Comparison of ENCODE assay signal across 22 mouse cellular contexts in the genomic region with DNA sequence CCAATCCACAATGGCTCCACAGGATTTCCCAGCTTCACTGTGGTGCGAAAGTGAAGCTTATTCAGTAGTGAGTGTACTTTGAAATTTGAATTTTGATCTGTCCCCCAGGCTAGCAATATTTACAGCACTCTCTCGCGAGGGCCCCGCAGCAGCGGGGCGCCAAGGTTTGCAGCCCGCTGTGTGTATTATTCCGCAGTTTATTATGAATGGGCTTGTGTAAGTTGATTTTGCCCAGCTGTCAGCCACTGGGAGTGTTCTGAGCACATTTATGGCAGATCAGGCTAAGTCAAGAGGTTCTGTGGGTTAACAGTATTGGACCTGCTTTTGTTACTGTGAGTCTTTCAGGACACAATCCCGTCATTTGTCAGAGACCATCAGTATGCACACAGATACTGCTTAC. TPM values are rescaled to one million over a fixed set of nuclear protein-coding genes. Genes with fewer than 3 reads are reported as not detected.
A peak's percentile ranks its signal among the peaks of the same experiment; 100 is the strongest.
DNase-seq lines count a peak whose midpoint lies in the region; ATAC-seq lines count a peak whose summit lies in the region.
"Had no signal": no experiment of that assay in that cellular context is flagged by ENCODE, and none has a peak within 500 bp of the region (broad histone marks: within the 10 kb centered on the region; RNA-seq: fewer than 3 reads in every experiment).

No protein-coding gene starts in this region.

- H3K36me3 ChIP-seq in forebrain, embryonic 12.5 days (replicated peaks): no peaks in the 10 kb centered on the region
- no peaks in the 10 kb centered on the region for H3K36me3 ChIP-seq in forebrain, embryonic 13.5 days (ENCODE audit: poor library complexity, severe bottlenecking)
- no peaks in the 10 kb centered on the region for H3K36me3 ChIP-seq in lung, embryonic 15.5 days
- H3K36me3 ChIP-seq in midbrain, embryonic 14.5 days (ENCODE audit: control insufficient read depth, insufficient read depth, low read length): no peaks in the 10 kb centered on the region
- H3K36me3 ChIP-seq in midbrain, embryonic 16.5 days (ENCODE audit: control insufficient read depth, insufficient read depth, low read length): no peaks in the 10 kb centered on the region
- H3K36me3 ChIP-seq: embryonic facial prominence, embryonic 10.5 days; forebrain, embryonic 15.5 days; G1E; heart, embryonic 10.5 days; hindbrain, embryonic 12.5 days had no signal

- no peak overlapping the region for H3K4me3 ChIP-seq in forebrain, embryonic 12.5 days (replicated peaks)
- no peak overlapping the region for H3K4me3 ChIP-seq in forebrain, embryonic 13.5 days
- H3K4me3 ChIP-seq in lung, embryonic 15.5 days: no peak overlapping the region
- no peak overlapping the region for H3K4me3 ChIP-seq in midbrain, embryonic 14.5 days (replicated peaks; ENCODE audit: low read depth, low read length)
- H3K4me3 ChIP-seq in midbrain, embryonic 16.5 days (ENCODE audit: low read depth, low read length): no peak overlapping the region
- H3K4me3 ChIP-seq: embryonic facial prominence, embryonic 10.5 days; forebrain, embryonic 15.5 days; heart, embryonic 10.5 days; hindbrain, embryonic 12.5 days had no signal

- WGBS in forebrain, embryonic 12.5 days: 72% methylated on average over 9 of the region's 9 CpGs
- WGBS in forebrain, embryonic 13.5 days: 76% methylated on average over 9 of the region's 9 CpGs
- WGBS in lung, embryonic 15.5 days: 37% methylated on average over 9 of the region's 9 CpGs
- 54% methylated on average over 9 of the region's 9 CpGs for WGBS in midbrain, embryonic 14.5 days
- 51% methylated on average over 9 of the region's 9 CpGs for WGBS in midbrain, embryonic 16.5 days

- no peak for ATAC-seq in forebrain, embryonic 12.5 days (ENCODE audit: low FRiP score)
- no peak for ATAC-seq in forebrain, embryonic 13.5 days
- peak; percentile 63; the same call in 1 of the 2 replicates for ATAC-seq in lung, embryonic 15.5 days (ENCODE audit: borderline replicate concordance, extremely low read depth, low FRiP score, low TSS enrichment)
- ATAC-seq in midbrain, embryonic 14.5 days (ENCODE audit: low FRiP score, low TSS enrichment): no peak
- ATAC-seq in midbrain, embryonic 16.5 days: no peak
- ATAC-seq: CD4-positive, CD25-positive, alpha-beta regulatory T cell, adult 4 months; forebrain, embryonic 15.5 days; hindbrain, embryonic 16.5 days had no signal

- 0 out of 2 replicates have a peak overlapping the region, but pooled peaks have one; percentile 25 for H3K27ac ChIP-seq in forebrain, embryonic 12.5 days
- no peak overlapping the region for H3K27ac ChIP-seq in forebrain, embryonic 13.5 days
- H3K27ac ChIP-seq in lung, embryonic 15.5 days: no peak overlapping the region
- H3K27ac ChIP-seq in midbrain, embryonic 14.5 days (replicated peaks; ENCODE audit: low read depth, low read length): no peak overlapping the region
- no peak overlapping the region for H3K27ac ChIP-seq in midbrain, embryonic 16.5 days (ENCODE audit: low read length)
- H3K27ac ChIP-seq: embryonic facial prominence, embryonic 10.5 days; forebrain, embryonic 15.5 days; heart, embryonic 10.5 days; hindbrain, embryonic 12.5 days had no signal

- H3K9ac ChIP-seq in forebrain, embryonic 12.5 days: no peak overlapping the region
- no peak overlapping the region for H3K9ac ChIP-seq in forebrain, embryonic 13.5 days
- no peak overlapping the region for H3K9ac ChIP-seq in lung, embryonic 15.5 days
- H3K9ac ChIP-seq in midbrain, embryonic 14.5 days (replicated peaks; ENCODE audit: low read length): no peak overlapping the region
- H3K9ac ChIP-seq in midbrain, embryonic 16.5 days (ENCODE audit: low read depth, low read length): no peak overlapping the region
- H3K9ac ChIP-seq: forebrain, embryonic 15.5 days; hindbrain, embryonic 12.5 days had no signal

- no peak for DNase-seq in lung, adult 18-20 months
- DNase-seq in midbrain, embryonic 14.5 days: peak; percentile 59
- DNase-seq in right cerebral cortex, postnatal 10 days (ENCODE audit: low spot score in 2 of 2): no peak
- DNase-seq: adrenal gland, adult 8-10 months; B cell, adult 2 months; cerebellum, adult 18-20 months; cerebellum, adult 9-11 months; gastrocnemius, postnatal 10 days; heart, adult 18-20 months; heart, postnatal 10 days; heart, postnatal 4 days had no signal

- H3K9me3 ChIP-seq in forebrain, embryonic 12.5 days: no peaks in the 10 kb centered on the region
- H3K9me3 ChIP-seq in forebrain, embryonic 13.5 days (replicated peaks): no peaks in the 10 kb centered on the region
- H3K9me3 ChIP-seq in lung, embryonic 15.5 days: no peaks in the 10 kb centered on the region
- no peaks in the 10 kb centered on the region for H3K9me3 ChIP-seq in midbrain, embryonic 14.5 days (ENCODE audit: control insufficient read depth, low read length)
- no peaks in the 10 kb centered on the region for H3K9me3 ChIP-seq in midbrain, embryonic 16.5 days (replicated peaks; ENCODE audit: control insufficient read depth, low read length, poor library complexity, severe bottlenecking)
- H3K9me3 ChIP-seq: embryonic facial prominence, embryonic 10.5 days; forebrain, embryonic 15.5 days; heart, embryonic 10.5 days; hindbrain, embryonic 12.5 days had no signal

- H3K27me3 ChIP-seq in forebrain, embryonic 12.5 days: peaks cover 6% of the 10 kb centered on the region; the same call in 1 of the 2 replicates
- no peaks in the 10 kb centered on the region for H3K27me3 ChIP-seq in forebrain, embryonic 13.5 days
- H3K27me3 ChIP-seq in lung, embryonic 15.5 days: no peaks in the 10 kb centered on the region
- no peaks in the 10 kb centered on the region for H3K27me3 ChIP-seq in midbrain, embryonic 14.5 days (ENCODE audit: control insufficient read depth, insufficient read depth, low read length)
- H3K27me3 ChIP-seq in midbrain, embryonic 16.5 days (ENCODE audit: control insufficient read depth, insufficient read depth, low read depth, low read length): no peaks in the 10 kb centered on the region

- H3K4me2 ChIP-seq in forebrain, embryonic 12.5 days: no peak overlapping the region
- no peak overlapping the region for H3K4me2 ChIP-seq in forebrain, embryonic 13.5 days
- H3K4me2 ChIP-seq in lung, embryonic 15.5 days: no peak overlapping the region
- no peak overlapping the region for H3K4me2 ChIP-seq in midbrain, embryonic 14.5 days (ENCODE audit: low read length)
- no peak overlapping the region for H3K4me2 ChIP-seq in midbrain, embryonic 16.5 days (ENCODE audit: low read length)
- H3K4me2 ChIP-seq: forebrain, embryonic 15.5 days; hindbrain, embryonic 12.5 days had no signal

- H3K4me1 ChIP-seq in forebrain, embryonic 12.5 days: no peaks in the 10 kb centered on the region
- no peaks in the 10 kb centered on the region for H3K4me1 ChIP-seq in forebrain, embryonic 13.5 days
- peaks cover 22% of the 10 kb centered on the region for H3K4me1 ChIP-seq in lung, embryonic 15.5 days
- H3K4me1 ChIP-seq in midbrain, embryonic 14.5 days (ENCODE audit: control insufficient read depth, insufficient read depth, low read length): no peaks in the 10 kb centered on the region
- 0 out of 2 replicates have a peak, but pooled peaks cover 2% of the 10 kb centered on the region for H3K4me1 ChIP-seq in midbrain, embryonic 16.5 days (ENCODE audit: control insufficient read depth, insufficient read depth, low read length)
- H3K4me1 ChIP-seq: forebrain, embryonic 15.5 days; heart, embryonic 10.5 days had no signal

RNA-seq across cellular contexts. Expression of a gene that starts 40.0 kb away (rescaled TPM):
- polyA plus RNA-seq in forebrain, embryonic 12.5 days (2016; fragmentation: Nextera tagmentation; extraction: Ambion mirVana): 44.7 and 49.9 TPM in 2 replicates
- 22.7 and 25.4 TPM in 2 replicates for polyA plus RNA-seq in forebrain, embryonic 13.5 days (2015; fragmentation: Nextera tagmentation; extraction: Ambion mirVana)
- polyA plus RNA-seq in lung, embryonic 15.5 days (2015; fragmentation: Nextera tagmentation; extraction: Ambion mirVana): 10.6 and 11.5 TPM in 2 replicates
- polyA plus RNA-seq in midbrain, embryonic 14.5 days (2014; fragmentation: Nextera tagmentation; extraction: Ambion mirVana): 82.3 and 89.6 TPM in 2 replicates
- 40.8 and 47.7 TPM in 2 replicates for polyA plus RNA-seq in midbrain, embryonic 16.5 days (2015; fragmentation: Nextera tagmentation; extraction: Ambion mirVana)
